Mouse (Mus musculus) ES-E14 (cell line): ENCODE measurements around the gene Wdr11. TPM values are rescaled to one million over a fixed set of nuclear protein-coding genes. Genes with fewer than 3 reads are reported as not detected.

Experiments used
- DNase-seq: peaks from one replicate; pipeline ENCODE4 v3.0.0-alpha.2; 2013; ENCODE audit warnings: low read depth, low spot score
- H3K27ac ChIP-seq: 2 replicates; pipeline ENCODE4 v1.5.1; 2012; ENCODE audit warnings: low read depth, mild to moderate bottlenecking, low read length, moderate library complexity, mixed read lengths; ENCODE audit not compliant: poor library complexity, insufficient read depth, severe bottlenecking
- H3K36me3 ChIP-seq: 2 replicates; pipeline ENCODE4 v1.6.1; 2012; ENCODE audit warnings: mild to moderate bottlenecking, low read length, moderate library complexity, mixed read lengths; ENCODE audit not compliant: control insufficient read depth, poor library complexity, insufficient read depth, severe bottlenecking
- H3K4me1 ChIP-seq, 2 experiments: fragments of 150-350 bp in 1 of 2; sonication (generic) in 1 of 2; 2 replicates each; pipeline ENCODE4 v1.6.1; 2012; ENCODE audit warnings: low read length in 2 of 2, mild to moderate bottlenecking in 1 of 2, mixed read lengths in 1 of 2; ENCODE audit not compliant: control insufficient read depth in 2 of 2, insufficient read depth in 2 of 2, poor library complexity in 1 of 2
- H3K4me3 ChIP-seq, 2 experiments: fragments of 150-350 bp in 1 of 2; sonication (generic) in 1 of 2; 2 replicates each; pipeline ENCODE4 v1.5.1; 2012; ENCODE audit warnings: low read length in 2 of 2, low read depth in 1 of 2, mild to moderate bottlenecking in 1 of 2, mixed read lengths in 1 of 2; ENCODE audit not compliant: insufficient read depth in 1 of 2, poor library complexity in 1 of 2, severe bottlenecking in 1 of 2
- H3K9ac ChIP-seq: 2 replicates; pipeline ENCODE4 v1.6.1; 2012; ENCODE audit warnings: low read depth, mild to moderate bottlenecking, low read length, mixed read lengths; ENCODE audit not compliant: poor library complexity, insufficient read depth, severe bottlenecking
- H3K9me3 ChIP-seq: fragments of 150-350 bp; sonication (generic); 2 replicates; pipeline ENCODE4 v1.6.1; 2012; ENCODE audit warnings: low read depth, mild to moderate bottlenecking, low read length; ENCODE audit not compliant: control insufficient read depth, insufficient read depth
- CHD2 ChIP-seq: IDR thresholded peaks from 2 replicates; pipeline ENCODE4 v1.6.1; 2014; ENCODE audit warnings: mild to moderate bottlenecking, low read depth, low read length, inconsistent platforms
- HCFC1 ChIP-seq: IDR thresholded peaks from 2 replicates; pipeline ENCODE4 v1.6.1; 2012; ENCODE audit warnings: low read length, inconsistent platforms, borderline replicate concordance; ENCODE audit not compliant: insufficient read depth
- MAFK ChIP-seq: IDR thresholded peaks from 2 replicates; pipeline ENCODE4 v1.6.1; 2014; ENCODE audit warnings: mild to moderate bottlenecking, low read depth, low read length, inconsistent platforms; ENCODE audit not compliant: insufficient read depth
- ZC3H11A ChIP-seq: IDR thresholded peaks from 2 replicates; pipeline ENCODE4 v1.6.1; 2012; ENCODE audit warnings: low read depth, mild to moderate bottlenecking, inconsistent platforms, low read length, borderline replicate concordance
- ZNF384 ChIP-seq: IDR thresholded peaks from 2 replicates; pipeline ENCODE4 v1.6.1; 2012; ENCODE audit warnings: low read depth, low read length, inconsistent platforms
- in situ Hi-C, 2 experiments: fragments of 600-800 bp; cut with MboI; formaldehyde crosslinking; loops; one replicate each; pipeline ENCODE4 v1.15.1; 2025; ENCODE audit warnings: low sequenced_read_pairs in 2 of 2, inconsistent platforms in 1 of 2; ENCODE audit not compliant: unreplicated experiment in 2 of 2
- total RNA-seq: library from RNA; depleted of rRNA; stranded (reverse); fragments of 300-350 nt; gene quantifications from 2 replicates; pipeline ENCODE4 v1.2.3, GENCODE M21; 2012

Gene Wdr11
- total RNA-seq, 1 experiment: 24.0 TPM

DNA sequence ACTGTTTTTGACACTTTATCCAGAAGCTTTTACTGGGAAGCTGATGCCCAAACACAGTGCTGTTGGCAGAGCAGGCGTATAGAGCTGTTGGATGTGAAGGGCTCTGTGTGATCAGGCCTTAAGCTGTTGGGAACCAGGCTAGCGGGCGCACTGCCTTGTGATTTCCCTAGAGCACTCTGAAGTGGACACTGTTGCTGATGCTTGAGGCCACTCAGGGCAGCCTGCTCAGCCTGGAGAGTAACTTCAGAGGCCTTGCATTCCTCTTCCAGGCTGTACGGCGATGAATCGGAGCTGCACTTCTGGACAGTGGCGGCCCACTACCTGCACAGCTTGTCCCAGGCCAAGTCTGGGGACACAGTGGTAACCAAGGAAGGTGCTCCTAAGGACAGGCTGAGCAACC is 38.7 kb downstream of the Wdr11 start:
- DNase-seq: no peak
- Histone ChIP-seq H3K9ac (no peak overlapping the region), H3K36me3 (peaks cover 34% of the 10 kb centered on the region), H3K4me1 (no peaks in the 10 kb centered on the region), H3K9me3 (no peaks in the 10 kb centered on the region), H3K4me3 (no peak overlapping the region), H3K27ac (no peak overlapping the region)
- TF ChIP-seq HCFC1: no peak
- in situ Hi-C loops: no loop called here

DNA sequence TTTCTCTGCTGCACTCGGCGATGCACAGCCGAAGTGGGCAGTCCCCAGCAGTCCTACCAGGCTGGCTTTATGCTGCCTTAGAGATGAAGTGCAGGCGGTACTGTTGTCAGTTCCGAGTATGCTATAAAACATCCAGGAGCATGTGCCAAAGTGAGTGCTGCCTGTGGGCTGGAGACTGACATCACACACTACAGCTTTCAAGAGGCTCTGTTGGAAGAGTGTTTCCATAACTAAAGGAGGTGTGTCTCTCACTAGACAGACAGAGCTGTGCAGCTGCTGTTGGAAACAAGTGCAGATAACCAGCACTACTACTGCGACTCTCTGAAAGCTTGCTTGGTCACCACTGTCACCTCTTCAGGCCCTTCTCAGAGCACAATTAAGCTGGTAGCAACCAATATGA is 39.8 kb downstream of the Wdr11 start:
- H3K27ac ChIP-seq: no peak overlapping the region
- H3K4me1 ChIP-seq: no peaks in the 10 kb centered on the region
- in situ Hi-C loops: no loop called here
- TF ChIP-seq ZC3H11A (no peak), ZNF384 (no peak), HCFC1 (no peak)
- DNase-seq: no peak
- H3K9me3 ChIP-seq: no peaks in the 10 kb centered on the region
- H3K4me3 ChIP-seq: no peak overlapping the region
- peaks cover 33% of the 10 kb centered on the region for H3K36me3 ChIP-seq
- H3K9ac ChIP-seq: no peak overlapping the region

DNA sequence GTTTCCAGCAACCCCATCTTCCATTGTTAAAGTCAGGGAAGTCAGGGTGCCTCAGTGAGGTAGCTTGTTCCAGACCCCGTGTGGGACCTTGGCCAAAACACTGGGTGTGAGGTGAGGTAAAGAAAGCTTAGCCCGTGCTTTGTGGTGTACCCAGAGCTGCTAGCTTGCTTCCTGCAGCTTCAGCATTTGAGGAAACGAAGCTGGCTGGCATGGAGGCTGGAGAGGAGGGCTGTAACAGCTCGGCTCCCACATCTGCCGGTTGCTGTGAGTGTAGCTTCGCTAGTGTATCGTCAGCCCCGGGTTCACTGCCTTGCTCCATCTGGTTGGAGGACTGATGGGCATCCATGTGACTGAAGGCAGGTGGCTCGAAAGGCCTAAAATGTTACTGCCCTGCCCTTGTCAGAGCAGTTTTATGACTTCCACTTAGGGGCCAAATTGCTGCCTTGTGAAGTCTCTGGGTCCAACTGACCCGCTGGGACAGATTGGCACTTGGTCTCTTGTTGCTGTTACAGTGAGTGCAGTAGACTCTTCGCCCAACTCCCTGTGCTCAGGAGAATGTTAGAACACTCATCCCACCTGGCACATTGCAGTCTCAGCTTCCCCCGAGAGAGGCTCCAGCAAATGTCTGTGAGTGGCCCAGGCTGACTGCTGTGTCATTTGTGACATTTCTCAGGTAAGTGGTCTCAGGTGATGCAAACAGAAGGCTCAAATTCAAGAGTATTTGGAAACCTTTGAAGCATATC is 44.4 kb downstream of the Wdr11 start:
- TF ChIP-seq ZNF384 (no peak), ZC3H11A (no peak), CHD2 (no peak), HCFC1 (no peak), MAFK (no peak)
- peaks cover 28% of the 10 kb centered on the region for H3K36me3 ChIP-seq
- DNase-seq: no peak
- no peaks in the 10 kb centered on the region for H3K9me3 ChIP-seq
- H3K9ac ChIP-seq: no peak overlapping the region
- H3K4me1 ChIP-seq: no peaks in the 10 kb centered on the region
- H3K4me3 ChIP-seq: no peak overlapping the region
- H3K27ac ChIP-seq: no peak overlapping the region
- in situ Hi-C loops: no loop called here

DNA sequence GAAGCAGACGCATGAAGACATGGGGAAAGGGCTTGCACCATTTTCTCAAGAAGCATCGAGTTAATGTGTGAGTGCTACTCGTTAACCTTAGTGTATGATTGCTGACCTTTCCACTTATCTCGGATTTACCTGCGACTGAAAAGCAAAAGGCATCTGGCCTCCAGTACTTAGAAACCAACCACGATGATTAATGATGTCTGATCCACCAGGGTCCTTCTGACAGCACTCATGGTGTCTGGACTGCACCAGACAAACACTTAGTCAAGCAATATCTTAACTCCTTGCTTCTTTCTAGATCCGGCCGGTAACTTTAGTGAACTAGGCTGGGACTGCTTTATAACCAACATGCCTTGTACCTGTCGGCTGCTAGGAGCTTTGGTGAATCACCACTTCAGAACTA is 45.3 kb downstream of the Wdr11 start:
- no peaks in the 10 kb centered on the region for H3K9me3 ChIP-seq
- H3K4me3 ChIP-seq: no peak overlapping the region
- no peak overlapping the region for H3K27ac ChIP-seq
- peaks cover 21% of the 10 kb centered on the region for H3K36me3 ChIP-seq
- no peaks in the 10 kb centered on the region for H3K4me1 ChIP-seq
- H3K9ac ChIP-seq: no peak overlapping the region
- no peak for DNase-seq
- TF ChIP-seq HCFC1 (no peak), ZC3H11A (no peak), ZNF384 (no peak)
- in situ Hi-C loops: no loop called here

DNA sequence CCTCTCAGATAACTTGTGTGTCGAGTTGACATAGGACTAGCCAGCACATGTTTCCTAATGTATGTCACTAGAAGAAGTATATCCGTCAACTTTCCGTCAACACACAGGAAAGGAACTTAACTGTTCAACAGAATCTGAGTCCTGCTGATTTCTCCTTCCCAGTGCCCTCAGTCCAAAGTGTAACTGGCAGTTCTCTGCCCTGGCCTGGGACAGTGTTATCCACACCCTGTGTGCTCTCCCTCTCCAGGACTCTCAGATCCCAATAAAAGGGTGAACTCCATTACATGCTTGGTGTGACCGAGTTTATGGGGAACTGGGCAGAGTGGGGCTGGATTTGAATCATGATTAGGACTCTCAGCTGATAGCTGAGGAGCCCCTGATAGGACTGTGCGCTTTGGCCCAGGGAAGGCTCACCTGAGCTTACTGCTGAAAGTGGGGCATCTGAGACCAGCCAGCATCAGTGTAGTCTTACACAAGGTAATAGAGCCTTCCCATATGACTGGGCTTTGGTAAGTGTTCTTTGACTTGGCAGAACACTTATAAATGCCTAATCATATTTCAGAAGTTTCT is 46.3 kb downstream of the Wdr11 start:
- in situ Hi-C loops: no loop called here

More for the DNA sequence above, 46.3 kb downstream of the Wdr11 start:
- H3K4me3 ChIP-seq: no peak overlapping the region
- H3K9me3 ChIP-seq: no peaks in the 10 kb centered on the region
- TF ChIP-seq MAFK (no peak), ZC3H11A (no peak), CHD2 (no peak), ZNF384 (no peak)
- H3K36me3 ChIP-seq: peaks cover 13% of the 10 kb centered on the region
- no peak overlapping the region for H3K9ac ChIP-seq
- DNase-seq: no peak
- no peaks in the 10 kb centered on the region for H3K4me1 ChIP-seq
- H3K27ac ChIP-seq: no peak overlapping the region
